In genomic region chr17:88516477-88516876, GRCm38 (mm10) we compare ENCODE assay signal across 15 mouse cellular contexts.
"Had no signal": no experiment of that assay in that cellular context is flagged by ENCODE, and none has a peak within 500 bp of the region (broad histone marks: within the 10 kb centered on the region; RNA-seq: fewer than 3 reads in every experiment).

No protein-coding gene starts in this region.

- ATAC-seq: liver, embryonic 12.5 days had no signal

- H3K36me3 ChIP-seq: limb, embryonic 10.5 days; liver, embryonic 12.5 days; lung, embryonic 15.5 days; midbrain, embryonic 10.5 days; neural tube, embryonic 13.5 days; stomach, embryonic 15.5 days had no signal

- H3K27ac ChIP-seq: kidney, postnatal 0 days; left cerebral cortex, adult 2 months; limb, embryonic 10.5 days; liver, embryonic 12.5 days; lung, embryonic 15.5 days; midbrain, embryonic 10.5 days; neural tube, embryonic 13.5 days; stomach, embryonic 15.5 days had no signal

- H3K9me3 ChIP-seq: limb, embryonic 10.5 days; liver, embryonic 12.5 days; lung, embryonic 15.5 days; midbrain, embryonic 10.5 days; neural tube, embryonic 13.5 days; stomach, embryonic 15.5 days had no signal

- H3K27me3 ChIP-seq: lung, embryonic 15.5 days; neural tube, embryonic 13.5 days; stomach, embryonic 15.5 days had no signal

- H3K4me2 ChIP-seq: liver, embryonic 12.5 days; lung, embryonic 15.5 days; neural tube, embryonic 13.5 days; stomach, embryonic 15.5 days had no signal

- H3K9ac ChIP-seq: liver, embryonic 12.5 days; lung, embryonic 15.5 days; neural tube, embryonic 13.5 days; stomach, embryonic 15.5 days had no signal

- H3K4me3 ChIP-seq: left cerebral cortex, adult 2 months; limb, embryonic 10.5 days; liver, embryonic 12.5 days; lung, embryonic 15.5 days; midbrain, embryonic 10.5 days; neural tube, embryonic 13.5 days; stomach, embryonic 15.5 days had no signal

- H3K4me1 ChIP-seq: limb, embryonic 10.5 days; liver, embryonic 12.5 days; lung, embryonic 15.5 days; midbrain, embryonic 10.5 days; neural tube, embryonic 13.5 days; stomach, embryonic 15.5 days had no signal

- DNase-seq: kidney, adult 11 months; kidney, adult 9 months; kidney, postnatal 4 days; midbrain, embryonic 14.5 days; retina, postnatal 1 day; thymus, adult 2 months; thymus, postnatal 25 days had no signal
